Mouse (Mus musculus) adrenal gland, postnatal 4 days (tissue): ENCODE data around the gene Stag2. TPM values are rescaled to one million over a fixed set of nuclear protein-coding genes. Genes with fewer than 3 reads are reported as not detected.

Source experiments
- DNase-seq, 2 experiments: peaks; one replicate each; pipeline ENCODE4 v3.0.0; 2021 to 2022; ENCODE audit warnings: low spot score in 2 of 2, mixed read lengths in 2 of 2
- total RNA-seq, 2 experiments: library from RNA; stranded (reverse); gene quantifications; 2 replicates each; pipeline ENCODE4 v1.2.3; 2021

The Stag2 gene
- total RNA-seq, 2 experiments from 2014 or later, result 91.4 to 96.6 TPM

GRCm38 (mm10) chrX:42202482-42202881 is 53.4 kb downstream of the Stag2 start:
- DNase-seq, result no peak

- no peak for DNase-seq
Observed at GRCm38 (mm10) chrX:42215742-42216141, 66.6 kb downstream of the Stag2 start.

- no peak for DNase-seq
Observed at GRCm38 (mm10) chrX:42250342-42250741, 101.2 kb downstream of the Stag2 start.

- no peak for DNase-seq
Observed at GRCm38 (mm10) chrX:42272713-42273112, 123.6 kb downstream of the Stag2 start.

GRCm38 (mm10) chrX:42290215-42290614 is 141.1 kb downstream of the Stag2 start:
- no peak for DNase-seq

GRCm38 (mm10) chrX:42315231-42315630 is 166.1 kb downstream of the Stag2 start:
- DNase-seq, result no peak

- no peak for DNase-seq
Observed at GRCm38 (mm10) chrX:42320424-42320823, 171.3 kb downstream of the Stag2 start.

GRCm38 (mm10) chrX:42321200-42321773 is 172.2 kb downstream of the Stag2 start:
- no peak for DNase-seq

GRCm38 (mm10) chrX:42324848-42325247 is 175.7 kb downstream of the Stag2 start:
- DNase-seq, result no peak

Other genes starting within 250 kb of the Stag2 start
- gene Thoc2, start 228.6 kb upstream of the Stag2 start, total RNA-seq, result 10 to 100 TPM; 72.6 to 96.1 TPM
- gene Xiap, start 89.6 kb upstream of the Stag2 start, total RNA-seq, result 10 to 100 TPM; 67.7 to 69.9 TPM